Mouse (Mus musculus): ENCODE measurements at regions not wholly inside any gene's neighbourhood (a gene's known extent, or its start where the extent isn't known, plus 50 kb on each side); places are given as distances from the start of the nearest gene placed in this dataset.

DNA sequence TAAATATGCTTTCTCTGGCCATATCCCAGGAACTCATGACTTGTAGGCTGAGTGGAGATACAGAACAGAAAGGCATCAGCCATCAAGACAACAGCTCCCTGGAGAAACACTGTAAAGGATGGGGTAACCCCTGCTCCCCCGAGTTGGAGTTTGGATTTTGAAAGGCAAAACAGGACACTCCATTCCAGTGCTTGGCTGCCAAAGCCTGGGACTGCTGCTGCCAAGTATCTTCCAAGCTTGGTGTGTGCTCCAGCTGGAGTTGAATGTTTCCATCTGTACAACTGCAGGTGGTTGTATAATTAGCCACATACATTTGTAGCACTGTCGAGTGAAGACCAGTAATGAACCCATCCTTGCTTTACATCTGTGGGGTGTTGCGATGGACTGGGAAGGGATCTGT lies 62.1 kb downstream of the 4933412E24Rik start:
- DNase-seq (ENCODE audit: low spot score) = peak; percentile 11

- no peak for DNase-seq (ENCODE audit: low spot score)
Measured at GRCm38 (mm10) chr15:59953857-59954256, 62.6 kb downstream of the 4933412E24Rik start.

DNA sequence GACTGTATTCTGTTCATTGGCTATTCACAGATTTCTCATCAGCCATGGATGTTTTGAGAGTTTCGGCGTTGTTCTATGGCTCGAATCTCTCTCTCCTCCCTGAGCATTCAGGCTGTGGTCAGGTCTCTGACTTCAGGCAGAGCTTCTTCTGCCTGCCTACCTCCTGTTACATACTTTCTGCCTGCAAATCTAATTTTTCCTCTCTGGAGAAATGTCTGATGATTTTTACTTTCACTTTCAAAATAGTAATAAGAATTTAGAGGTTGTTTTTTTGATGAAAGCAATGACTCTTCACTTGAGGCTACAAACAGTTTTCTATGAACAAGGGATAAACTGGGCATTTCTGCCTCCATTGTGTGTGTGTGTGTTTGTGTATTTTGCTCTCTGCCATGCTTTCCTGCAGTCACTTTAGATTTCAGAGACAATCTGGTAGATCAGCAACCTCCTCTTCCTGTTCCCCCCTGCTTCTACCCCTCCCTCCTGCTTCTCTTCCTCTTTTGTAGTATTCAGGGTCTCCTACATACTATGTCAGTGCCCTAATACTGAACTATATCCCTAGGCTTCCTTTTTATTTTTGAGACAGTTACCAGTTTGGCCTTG lies 65.7 kb downstream of the 4933412E24Rik start:
- no peak for DNase-seq (ENCODE audit: low spot score)

GRCm38 (mm10) chr15:59945208-59945607 lies 71.2 kb downstream of the 4933412E24Rik start:
- no peak for DNase-seq (ENCODE audit: low spot score)

GRCm38 (mm10) chr15:59936486-59936885 lies 79.9 kb downstream of the 4933412E24Rik start:
- no peak for DNase-seq (ENCODE audit: low spot score)

GRCm38 (mm10) chr15:59913860-59914259 lies 102.6 kb downstream of the 4933412E24Rik start:
- DNase-seq (ENCODE audit: low spot score) = no peak

DNA sequence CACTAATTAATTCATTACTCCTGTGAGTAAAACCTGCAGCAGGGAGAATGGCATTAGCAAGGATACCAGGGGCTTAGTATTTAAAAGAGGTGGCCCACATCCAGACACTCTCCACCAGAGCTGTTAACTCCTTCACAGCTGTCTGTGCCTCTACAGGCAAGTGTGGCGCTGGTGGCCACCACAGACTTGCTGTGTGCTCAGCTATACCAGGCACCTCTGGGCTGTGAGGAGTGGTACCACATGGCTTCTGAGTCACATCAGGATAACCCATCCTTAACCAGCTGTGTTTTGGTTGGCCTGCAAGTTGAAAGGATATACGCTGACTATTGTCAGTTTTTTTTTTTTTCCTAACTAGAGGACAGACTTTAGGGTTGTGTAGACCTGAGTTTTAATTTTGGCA lies 108.1 kb downstream of the 4933412E24Rik start:
- no peak for DNase-seq (ENCODE audit: low spot score)

DNA sequence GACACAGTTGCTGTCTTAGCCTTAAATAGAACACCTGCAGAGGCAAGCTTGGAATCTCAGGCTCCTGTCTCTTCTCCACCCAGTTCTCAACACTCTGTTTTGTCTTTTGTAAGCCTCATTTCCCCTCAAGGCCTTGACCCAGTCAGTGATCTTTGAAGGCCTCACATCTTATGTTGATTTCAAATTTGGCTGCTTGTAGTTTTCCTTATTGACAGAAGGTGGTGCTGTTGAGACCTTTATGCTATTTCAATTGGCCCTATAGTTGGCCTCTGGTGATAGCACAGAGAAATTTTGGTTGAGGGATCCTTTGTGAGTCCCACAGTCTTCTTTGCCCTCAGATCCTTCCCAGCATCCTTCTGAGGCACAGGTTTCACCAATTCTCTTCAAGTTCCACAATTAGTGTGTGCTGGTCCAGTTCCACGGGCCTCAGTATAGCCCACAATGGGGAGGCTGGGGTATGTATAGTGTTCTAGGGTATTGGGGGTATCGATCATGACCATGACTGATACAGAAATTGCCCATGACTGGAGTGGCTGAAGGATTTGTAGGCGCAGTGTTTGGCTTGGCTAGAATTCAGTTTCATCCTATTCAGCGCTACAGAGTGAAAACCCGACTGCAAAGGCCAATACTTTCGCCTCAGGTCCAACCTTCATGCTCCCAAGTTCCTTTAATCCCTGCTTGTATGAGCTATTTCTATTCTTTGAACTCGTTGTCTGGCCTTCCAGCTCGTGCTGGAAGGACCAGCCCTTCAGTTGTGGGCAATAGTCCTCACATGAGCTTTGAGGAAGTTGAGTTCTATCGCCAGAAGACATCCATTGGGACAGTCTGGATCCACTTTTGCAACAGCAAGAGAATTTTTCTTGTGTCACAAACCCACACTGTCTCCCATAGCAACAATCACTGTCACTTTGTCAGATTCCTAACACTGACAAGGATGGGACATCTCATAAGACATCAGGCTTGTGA lies 110.3 kb downstream of the 4933412E24Rik start:
- DNase-seq (ENCODE audit: low spot score) = no peak

- DNase-seq (ENCODE audit: low spot score) = no peak
Measured at GRCm38 (mm10) chr15:59904741-59905140, 111.7 kb downstream of the 4933412E24Rik start.

DNA sequence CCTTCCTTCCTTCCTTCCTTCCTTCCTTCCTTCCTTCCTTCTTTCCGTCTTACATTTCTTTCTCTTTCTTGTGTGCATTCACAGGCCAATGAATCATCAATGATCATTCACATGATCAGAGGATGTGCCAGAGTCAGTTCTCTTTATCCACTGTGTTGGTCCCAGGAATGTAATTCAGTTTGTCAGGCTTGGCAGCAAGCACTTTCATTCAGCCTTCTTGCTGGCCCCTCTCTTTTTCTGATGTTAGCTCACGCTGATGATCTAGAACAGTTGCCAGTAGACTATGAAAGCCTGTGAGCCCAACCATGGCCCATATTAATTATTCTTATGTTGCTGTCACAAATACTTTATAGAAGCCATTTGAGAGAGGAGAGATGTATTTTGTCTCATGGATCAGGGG lies 127.4 kb downstream of the 4933412E24Rik start:
- DNase-seq (ENCODE audit: low spot score) = no peak

DNA sequence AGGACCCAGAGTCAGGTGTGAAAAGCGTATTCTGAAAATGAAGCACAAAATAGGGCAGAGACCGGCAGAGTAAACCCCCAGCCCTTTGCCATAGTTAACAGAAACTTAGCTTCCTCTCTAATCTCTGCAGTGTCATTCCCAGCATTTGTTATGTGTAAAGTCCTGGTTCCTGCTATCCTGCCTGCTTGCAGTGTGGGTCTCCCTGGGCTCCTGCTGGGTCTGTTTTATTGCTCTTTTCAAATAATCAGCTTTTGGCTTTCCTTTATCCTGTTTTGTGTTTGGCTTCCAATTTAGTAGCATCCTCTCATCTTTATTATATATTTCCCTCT lies 128.3 kb downstream of the 4933412E24Rik start:
- DNase-seq (ENCODE audit: low spot score) = no peak

GRCm38 (mm10) chr15:59887381-59888130 lies 128.9 kb downstream of the 4933412E24Rik start:
- no peak for DNase-seq (ENCODE audit: low spot score)

- no peak for DNase-seq (ENCODE audit: low spot score)
Measured at GRCm38 (mm10) chr15:59886036-59886435, 130.4 kb downstream of the 4933412E24Rik start.

DNA sequence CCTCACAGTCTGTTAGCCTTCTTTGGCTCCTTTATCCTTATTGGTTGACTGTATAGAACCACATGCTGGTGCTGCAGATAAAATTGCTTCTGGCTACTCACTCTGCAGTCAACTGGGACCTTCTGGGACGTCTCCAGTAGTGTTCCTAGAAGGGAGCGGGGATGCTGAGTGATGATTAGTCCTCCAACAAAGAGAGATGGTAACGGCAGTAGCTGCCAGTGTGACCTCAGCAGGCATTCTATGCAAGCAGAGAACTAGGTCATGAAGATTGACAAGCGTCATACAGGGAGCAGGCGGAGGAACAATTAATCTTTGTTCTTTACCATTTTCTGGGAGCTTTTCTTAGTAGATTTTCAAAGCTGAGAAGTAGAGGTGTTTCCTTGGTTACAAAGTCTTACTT lies 134.0 kb downstream of the 4933412E24Rik start:
- DNase-seq (ENCODE audit: low spot score) = no peak

DNA sequence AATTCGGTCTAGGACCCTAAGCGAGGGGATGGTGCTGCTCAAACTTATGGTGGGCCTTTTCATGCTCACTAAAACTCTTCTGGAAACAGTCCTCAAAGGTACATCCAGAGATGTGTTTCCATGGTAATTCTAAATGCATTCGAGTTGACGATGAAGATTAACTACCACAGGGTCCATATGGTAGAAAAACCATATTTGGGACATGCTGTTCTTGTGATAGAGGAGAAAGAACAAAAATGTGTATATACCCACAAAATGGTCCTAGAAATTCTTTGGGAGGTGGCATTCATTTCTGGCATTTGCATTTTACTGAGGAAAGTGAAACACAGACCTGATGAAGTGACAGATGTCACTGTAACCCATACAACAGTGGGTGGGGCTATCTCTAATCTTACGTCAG lies 136.0 kb downstream of the 4933412E24Rik start:
- DNase-seq (ENCODE audit: low spot score) = no peak

- no peak for DNase-seq (ENCODE audit: low spot score)
Measured at GRCm38 (mm10) chr15:59879311-59879710, 137.1 kb downstream of the 4933412E24Rik start.

DNA sequence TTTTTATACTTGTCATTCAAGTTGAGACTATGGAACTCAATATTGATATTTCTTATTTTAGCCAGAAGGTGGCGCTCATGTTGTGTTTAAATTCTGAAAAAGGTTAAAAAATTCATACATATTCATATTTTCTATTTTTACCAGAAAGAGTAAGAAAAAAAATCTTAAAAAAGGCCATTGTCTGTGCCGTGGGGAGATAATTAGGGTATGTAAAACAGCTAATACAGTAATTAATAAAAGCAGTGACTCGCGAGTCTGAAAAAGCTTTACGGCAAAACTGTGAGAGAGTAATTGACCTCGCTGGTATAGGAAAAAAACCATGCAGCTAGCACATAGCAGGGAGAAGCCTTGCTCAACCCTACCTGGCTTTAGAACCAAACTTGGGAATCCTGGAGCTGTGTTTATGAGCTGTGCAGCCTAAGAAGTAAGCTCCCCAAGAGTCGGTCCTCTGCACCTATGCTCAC lies 140.1 kb downstream of the 4933412E24Rik start:
- no peak for DNase-seq (ENCODE audit: low spot score)

- no peak for DNase-seq (ENCODE audit: low spot score)
Measured at GRCm38 (mm10) chr15:59866701-59867100, 149.7 kb downstream of the 4933412E24Rik start.

DNA sequence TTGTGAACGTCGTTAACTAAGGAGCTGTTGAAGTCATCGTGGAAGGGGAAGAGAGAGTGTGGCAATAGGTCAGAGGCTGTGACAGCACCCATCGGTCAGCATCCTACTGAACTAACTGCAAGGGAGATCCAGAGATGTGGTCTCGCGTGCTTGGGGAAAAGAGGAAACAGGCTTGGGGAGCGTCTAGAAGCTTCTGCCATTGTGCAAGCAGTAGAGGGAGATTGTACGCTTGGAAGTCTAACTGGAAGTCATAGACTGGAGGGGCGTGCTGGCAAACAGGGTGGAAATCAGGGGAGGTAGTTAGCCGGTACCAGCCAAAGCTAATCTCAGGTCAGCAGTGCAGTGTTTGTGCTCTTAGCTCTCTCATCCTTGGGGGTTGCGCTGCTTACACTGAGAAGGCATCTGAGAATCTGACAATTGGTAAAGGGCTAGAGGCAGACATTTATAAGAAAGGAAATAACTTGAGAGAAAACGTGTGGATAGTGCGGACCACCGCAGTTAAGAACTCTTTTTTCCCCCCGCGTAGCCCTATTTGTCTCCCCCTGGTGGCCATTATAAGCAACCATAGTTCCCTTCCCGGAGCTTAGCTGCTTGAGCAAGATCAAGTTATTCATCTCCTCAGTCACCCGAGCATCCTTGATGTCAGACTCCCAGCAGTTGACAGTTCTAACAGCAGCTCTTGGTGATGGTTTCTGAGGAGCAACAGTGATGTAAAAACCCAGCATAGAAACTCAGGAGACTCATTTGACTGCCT lies 151.5 kb downstream of the 4933412E24Rik start:
- DNase-seq (ENCODE audit: low spot score) = no peak

- DNase-seq (ENCODE audit: low spot score) = no peak
Measured at GRCm38 (mm10) chr15:59852271-59853000, 164.0 kb downstream of the 4933412E24Rik start.

DNA sequence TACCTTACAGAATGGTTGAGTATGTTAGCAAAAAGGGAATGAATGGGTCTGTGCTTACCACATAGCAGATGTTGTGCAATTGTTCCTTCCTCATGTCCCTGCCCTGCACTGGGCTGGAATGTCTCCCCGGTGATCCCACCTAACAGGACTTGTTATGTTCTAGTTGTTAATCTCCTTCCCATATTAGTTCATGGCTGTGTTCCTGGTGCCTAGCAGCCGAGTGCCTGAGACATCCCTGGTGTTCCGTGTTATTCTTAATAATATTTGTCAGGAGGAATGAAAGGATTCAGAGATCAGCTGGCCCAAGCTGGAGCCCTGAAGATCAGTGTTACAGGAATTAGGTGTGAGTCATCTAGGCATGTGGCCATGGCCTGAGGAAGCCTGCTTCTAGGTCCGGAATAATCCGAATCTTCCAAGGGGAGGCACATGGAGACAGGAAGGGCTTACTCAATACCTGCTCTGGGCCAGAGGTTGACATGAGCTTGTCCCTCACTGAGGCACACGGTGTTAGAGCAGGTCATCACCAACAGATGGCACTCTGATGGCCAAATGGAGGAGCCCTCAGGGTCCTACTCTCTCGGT lies 171.2 kb downstream of the 4933412E24Rik start:
- DNase-seq (ENCODE audit: low spot score) = no peak
